Mouse (Mus musculus) layer of hippocampus, adult 11-12 months (tissue): Measurements from ENCODE around the gene Galnt12.

Experiments
- DNase-seq: peaks from one replicate; pipeline ENCODE4 v3.0.0; 2022; ENCODE audit warnings: low spot score

Gene Galnt12

GRCm38 (mm10) chr4:47151553-47152183 is 60.0 kb downstream of the Galnt12 start:
- DNase-seq = no peak

- no peak for DNase-seq
These were observed 69.5 kb downstream of the Galnt12 start for GRCm38 (mm10) chr4:47161103-47161755.

DNA sequence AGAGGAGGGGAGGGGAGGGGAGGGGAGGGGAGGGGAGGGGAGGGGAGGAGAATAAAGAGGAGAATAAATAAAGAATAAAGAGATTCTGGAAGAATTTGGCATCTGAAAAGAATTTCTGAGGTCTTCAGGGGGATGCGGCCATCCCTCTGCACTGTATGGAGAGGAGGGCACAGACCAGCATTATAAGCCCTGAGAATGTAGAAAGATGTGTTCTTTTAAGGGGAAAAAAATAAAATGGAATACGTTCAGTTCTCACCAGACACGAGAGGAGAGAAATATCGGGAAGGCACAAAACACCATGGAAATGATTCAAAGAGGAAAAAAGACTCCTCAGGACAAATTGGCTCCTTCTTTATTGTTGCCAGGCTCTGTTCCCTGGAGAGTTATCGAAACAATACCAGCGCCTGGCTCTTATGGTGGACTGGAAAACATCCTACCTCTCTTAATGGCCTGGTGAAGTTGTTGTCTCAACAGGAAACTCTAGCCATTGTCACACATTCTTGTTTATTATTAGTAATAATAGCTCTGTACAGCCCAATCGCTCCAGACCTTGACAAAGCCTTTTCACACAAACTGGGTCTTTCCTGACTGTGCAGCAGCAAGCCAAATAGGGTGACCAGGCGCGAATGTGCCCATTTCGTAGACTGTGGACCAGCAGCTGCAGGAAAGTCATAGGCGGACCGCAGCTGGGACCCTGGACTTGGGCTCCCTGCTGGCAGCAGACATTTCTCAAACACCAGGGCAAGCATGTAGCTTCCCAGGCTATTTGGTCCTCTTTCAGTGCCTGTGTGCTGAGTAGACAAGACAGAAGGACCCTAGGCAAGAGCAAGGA is 70.3 kb downstream of the Galnt12 start:
- DNase-seq = no peak

GRCm38 (mm10) chr4:47172314-47172713 is 80.6 kb downstream of the Galnt12 start:
- DNase-seq = no peak
